Mouse (Mus musculus) gastrocnemius, adult 2 months (tissue): ENCODE results near the gene Acsl5. TPM values are rescaled to one million over a fixed set of nuclear protein-coding genes. Genes with fewer than 3 reads are reported as not detected.
A peak's percentile ranks its signal among the peaks of the same experiment; 100 is the strongest.

Source experiments
- DNase-seq: peaks from one replicate; pipeline ENCODE4 v3.0.0; 2022
- H3K27ac ChIP-seq: fragments of 200-600 bp; 2 replicates; pipeline ENCODE4 v1.8.1; 2022; ENCODE audit warnings: mild to moderate bottlenecking
- H3K4me3 ChIP-seq: fragments of 200-600 bp; 2 replicates; pipeline ENCODE4 v1.8.1; 2022; ENCODE audit warnings: mild to moderate bottlenecking, moderate library complexity
- CTCF ChIP-seq: fragments of 200-600 bp; IDR thresholded peaks from 2 replicates; pipeline ENCODE4 v1.8.1; 2022; ENCODE audit warnings: antibody characterized with exemption, mild to moderate bottlenecking, moderate library complexity
- intact Hi-C: fragments of 180-260 bp; cut with DNase I; formaldehyde crosslinking; loops from one replicate; pipeline ENCODE4 v1.15.1; 2025
- total RNA-seq, 2 experiments: library from RNA; stranded (reverse); gene quantifications; 2 replicates each; pipeline ENCODE4 v1.2.3; 2021

Gene Acsl5
- total RNA-seq, 2 experiments from 2014 or later = 2.9 to 6.3 TPM

DNA sequence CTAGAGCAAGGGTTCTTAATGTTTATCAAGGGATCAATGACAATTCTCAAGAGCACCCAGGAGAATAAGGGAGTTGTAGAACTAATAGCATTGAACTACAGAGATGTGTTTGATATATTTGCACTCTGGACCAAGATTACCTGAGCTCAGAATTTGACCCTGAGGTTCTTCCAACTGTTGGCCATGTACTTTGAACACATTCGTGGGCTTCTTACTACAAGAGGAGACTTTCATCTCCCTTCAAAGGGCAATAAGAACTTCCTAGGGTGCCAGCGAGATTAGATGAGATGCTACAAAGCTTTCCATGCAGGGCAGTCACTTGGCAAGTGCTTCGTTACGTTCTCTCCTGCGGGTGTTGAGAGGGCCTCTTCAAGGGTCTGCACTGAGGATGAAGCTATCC, 4.2 kb upstream of the Acsl5 start:
- intact Hi-C loops = no loop called here
- Histone ChIP-seq H3K4me3 (no peak overlapping the region), H3K27ac (no peak overlapping the region)
- no peak for DNase-seq
- TF ChIP-seq CTCF = no peak

GRCm38 (mm10) chr19:55247991-55248520, 3.7 kb upstream of the Acsl5 start:
- Histone ChIP-seq H3K27ac (no peak overlapping the region), H3K4me3 (no peak overlapping the region)
- no peak for DNase-seq
- no peak for TF ChIP-seq CTCF
- intact Hi-C loops = no loop called here

- H3K4me3 ChIP-seq = no peak overlapping the region
- TF ChIP-seq CTCF = no peak
- intact Hi-C loops = no loop called here
- DNase-seq = no peak
- H3K27ac ChIP-seq = no peak overlapping the region
These were observed 1.3 kb upstream of the Acsl5 start for GRCm38 (mm10) chr19:55250451-55250850.

DNA sequence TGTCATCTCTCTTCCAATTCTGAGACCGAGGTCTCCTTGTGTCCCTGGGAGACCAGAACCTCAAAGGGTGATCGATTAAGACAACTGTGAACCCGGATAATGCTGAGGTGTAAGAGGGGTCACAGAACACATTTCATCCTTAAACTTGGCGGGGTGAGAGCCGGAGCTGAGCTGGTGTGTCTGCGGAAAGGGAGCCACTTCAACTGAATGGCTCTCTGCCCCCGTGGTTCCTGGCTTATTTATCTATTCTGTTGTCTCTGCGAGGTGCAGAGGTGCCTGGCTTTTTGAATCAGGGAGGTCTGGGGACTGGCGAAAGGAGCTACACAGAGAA, 1.5 kb downstream of the Acsl5 start:
- DNase-seq = no peak
- intact Hi-C loops = no loop called here
- Histone ChIP-seq H3K27ac (peak overlapping the region; percentile 89), H3K4me3 (peak overlapping the region; percentile 88)
- no peak for TF ChIP-seq CTCF

- peak overlapping the region; percentile 88 for H3K4me3 ChIP-seq
- DNase-seq = peak; percentile 70
- H3K27ac ChIP-seq = peak overlapping the region; percentile 89
- intact Hi-C loops = no loop called here
- TF ChIP-seq CTCF = no peak
These were observed 2.1 kb downstream of the Acsl5 start for GRCm38 (mm10) chr19:55253570-55254441.

- intact Hi-C loops = no loop called here
- TF ChIP-seq CTCF = no peak
- H3K27ac ChIP-seq = peak overlapping the region; percentile 89
These were observed 2.8 kb downstream of the Acsl5 start for GRCm38 (mm10) chr19:55254513-55255016.

GRCm38 (mm10) chr19:55256156-55256555, 4.4 kb downstream of the Acsl5 start:
- no peak overlapping the region for H3K27ac ChIP-seq
- intact Hi-C loops = no loop called here
- no peak for DNase-seq
- no peak for TF ChIP-seq CTCF
- H3K4me3 ChIP-seq = no peak overlapping the region

More at GRCm38 (mm10) chr19:55254513-55255016, 2.8 kb downstream of the Acsl5 start:
- no peak for DNase-seq
- H3K4me3 ChIP-seq = peak overlapping the region; percentile 88

DNA sequence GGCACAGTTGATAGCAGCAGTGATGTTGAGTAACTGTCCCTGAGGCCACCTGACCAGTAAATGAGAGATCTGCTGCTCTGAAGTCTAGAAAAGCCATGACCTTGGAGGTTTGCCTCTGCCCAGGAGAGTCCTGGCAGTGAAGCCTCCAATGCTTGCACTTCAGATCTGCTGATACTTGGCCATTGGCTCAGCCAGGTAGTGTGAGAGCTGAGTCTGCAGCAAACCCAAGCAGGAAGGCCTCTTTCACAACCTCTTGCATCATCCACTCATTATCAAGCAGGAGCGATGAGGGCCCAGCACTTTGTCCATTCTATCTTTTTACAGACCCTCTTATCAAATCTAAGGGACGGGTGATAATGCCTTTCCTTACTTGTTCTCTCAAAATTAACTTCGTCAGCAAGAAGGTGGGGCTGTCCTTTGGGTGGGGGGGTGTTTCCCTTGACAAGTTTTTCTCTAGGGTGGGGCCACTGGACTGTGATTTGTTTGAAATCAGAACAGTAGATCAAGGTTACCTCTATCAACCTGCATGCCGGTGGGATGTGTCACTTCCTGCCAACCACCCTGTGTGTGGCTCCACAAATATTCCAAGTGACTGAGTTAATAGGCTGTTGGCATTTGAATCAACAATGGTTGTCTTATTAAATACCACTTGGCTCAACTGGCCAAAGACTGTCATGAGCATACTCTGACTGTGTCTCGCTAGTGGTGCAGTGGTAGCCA, 6.1 kb downstream of the Acsl5 start:
- no peak for TF ChIP-seq CTCF
- intact Hi-C loops = no loop called here

GRCm38 (mm10) chr19:55258514-55258913, 6.8 kb downstream of the Acsl5 start:
- no peak for TF ChIP-seq CTCF
- intact Hi-C loops = no loop called here

More for the DNA sequence above, 6.1 kb downstream of the Acsl5 start:
- DNase-seq = no peak
- H3K27ac ChIP-seq = no peak overlapping the region
- no peak overlapping the region for H3K4me3 ChIP-seq

DNA sequence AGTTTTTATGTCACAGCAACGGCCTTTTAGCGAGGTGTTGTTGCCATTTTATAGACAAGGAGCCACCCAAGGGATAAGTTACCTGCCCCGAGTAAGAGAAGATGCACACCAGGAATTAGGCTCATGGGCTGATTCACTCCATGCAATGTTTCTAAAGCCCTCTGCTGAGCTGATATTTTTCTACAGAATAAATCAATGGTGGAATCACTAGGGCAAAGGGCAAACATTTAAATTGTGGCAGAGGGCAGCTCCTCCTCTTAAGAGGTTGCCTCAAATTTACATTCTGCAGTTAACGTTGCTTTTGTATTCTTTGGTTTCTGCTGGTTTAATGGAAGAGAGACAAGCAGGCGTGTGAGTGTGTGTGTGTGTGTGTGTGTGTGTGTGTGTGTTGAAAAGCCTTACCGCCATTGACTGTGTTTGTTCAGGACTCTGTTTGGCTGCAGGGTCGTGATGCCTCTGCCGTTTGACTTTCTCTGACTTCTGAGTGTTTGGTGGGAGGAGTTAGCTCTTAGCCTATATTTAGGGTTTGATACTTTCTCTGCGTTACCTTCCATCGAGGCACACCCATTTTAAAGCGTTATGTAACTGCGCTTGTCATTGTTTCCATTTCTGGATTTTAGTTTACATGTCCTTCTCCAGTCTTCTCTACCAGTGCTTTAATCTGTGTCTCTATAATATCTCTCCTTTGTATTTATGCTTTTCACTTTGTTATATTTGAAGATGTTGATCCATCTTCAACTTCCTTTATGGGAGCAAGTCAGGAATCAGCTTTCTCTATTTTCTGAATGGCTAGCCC, 8.8 kb downstream of the Acsl5 start:
- no peak for TF ChIP-seq CTCF
- Histone ChIP-seq H3K27ac (no peak overlapping the region), H3K4me3 (no peak overlapping the region)
- intact Hi-C loops = no loop called here
- DNase-seq = no peak

More at GRCm38 (mm10) chr19:55258514-55258913, 6.8 kb downstream of the Acsl5 start:
- DNase-seq = no peak
- no peak overlapping the region for H3K4me3 ChIP-seq
- no peak overlapping the region for H3K27ac ChIP-seq

- intact Hi-C loops = no loop called here
- Histone ChIP-seq H3K27ac (no peak overlapping the region), H3K4me3 (no peak overlapping the region)
- TF ChIP-seq CTCF = no peak
- no peak for DNase-seq
These were observed 13.5 kb downstream of the Acsl5 start for GRCm38 (mm10) chr19:55265269-55265668.

- intact Hi-C loops = no loop called here
- TF ChIP-seq CTCF = no peak
- DNase-seq = no peak
- no peak overlapping the region for H3K4me3 ChIP-seq
- no peak overlapping the region for H3K27ac ChIP-seq
These were observed 15.0 kb downstream of the Acsl5 start for GRCm38 (mm10) chr19:55266786-55267185.
